Mouse (Mus musculus): Measurements from ENCODE around the gene Cidec. TPM values are rescaled to one million over a fixed set of nuclear protein-coding genes. Genes with fewer than 3 reads are reported as not detected.
A peak's percentile ranks its signal among the peaks of the same experiment; 100 is the strongest.

Gene Cidec
- total RNA-seq, 2 experiments from 2014 or later: not detected

GRCm38 (mm10) chr6:113380480-113380879 lies 55.1 kb downstream of the Cidec start:
- no peak for ATAC-seq (replicated peaks; ENCODE audit: low FRiP score, low TSS enrichment, poor library complexity, severe bottlenecking)

GRCm38 (mm10) chr6:113379246-113379645 lies 56.3 kb downstream of the Cidec start:
- ATAC-seq (replicated peaks; ENCODE audit: low FRiP score, low TSS enrichment, poor library complexity, severe bottlenecking): no peak

- ATAC-seq (replicated peaks; ENCODE audit: low FRiP score, low TSS enrichment, poor library complexity, severe bottlenecking): peak; percentile 82
Measured at GRCm38 (mm10) chr6:113377496-113378385, 57.8 kb downstream of the Cidec start, which contains the start of the genes Tada3 and Arpc4. Tada3 (minus strand) TSS chr6:113377883. Arpc4 (plus strand) TSS chr6:113378115.

DNA sequence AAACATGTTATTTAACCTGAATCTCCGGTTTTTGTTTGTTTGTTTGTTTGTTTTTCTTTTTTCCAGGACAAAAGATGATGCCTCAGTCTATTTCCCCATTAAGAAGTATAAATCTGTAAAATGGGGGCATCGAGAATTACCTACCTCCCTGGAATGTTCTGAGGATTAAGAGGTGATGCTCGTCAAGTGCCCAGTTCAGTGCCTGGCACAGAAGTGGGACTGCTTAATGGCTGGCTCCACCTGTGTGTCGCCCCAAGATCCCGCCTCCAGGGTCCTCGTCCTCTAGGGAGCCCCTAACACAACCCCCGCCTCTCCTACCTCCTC lies 58.4 kb downstream of the Cidec start:
- no peak for ATAC-seq (replicated peaks; ENCODE audit: low FRiP score, low TSS enrichment, poor library complexity, severe bottlenecking)

Other genes with a start within 250 kb of the Cidec start
- gene Lhfpl4, start 240.4 kb downstream of the Cidec start, total RNA-seq (2014; fragmentation: Nextera tagmentation): 0.69 TPM in 1 of 2 replicates, not detected in the other
- gene Lhfpl4, start 240.4 kb downstream of the Cidec start, total RNA-seq (2017): not detected in 2 replicates
- 17.0 and 26.6 TPM in 2 replicates for gene Mtmr14, start 197.9 kb downstream of the Cidec start, total RNA-seq (2014; fragmentation: Nextera tagmentation)
- 13.8 and 21.8 TPM in 2 replicates for gene Mtmr14, start 197.9 kb downstream of the Cidec start, total RNA-seq (2017)
- 0.74 and 0.99 TPM in 2 replicates for gene Cpne9, start 153.5 kb downstream of the Cidec start, total RNA-seq (2014; fragmentation: Nextera tagmentation)
- gene Cpne9, start 153.5 kb downstream of the Cidec start, total RNA-seq (2017): 0.42 TPM in 1 of 2 replicates, not detected in the other
- gene Brpf1, start 128.6 kb downstream of the Cidec start, total RNA-seq (2014; fragmentation: Nextera tagmentation): 45.0 and 53.5 TPM in 2 replicates
- 20.3 and 22.0 TPM in 2 replicates for gene Brpf1, start 128.6 kb downstream of the Cidec start, total RNA-seq (2017)
- gene Ogg1, start 108.8 kb downstream of the Cidec start, total RNA-seq (2014; fragmentation: Nextera tagmentation): 9.9 and 23.7 TPM in 2 replicates
- 3.8 and 9.4 TPM in 2 replicates for gene Ogg1, start 108.8 kb downstream of the Cidec start, total RNA-seq (2017)
- gene Camk1, start 91.8 kb downstream of the Cidec start, total RNA-seq (2014; fragmentation: Nextera tagmentation): 1.2 and 2.2 TPM in 2 replicates
- gene Camk1, start 91.8 kb downstream of the Cidec start, total RNA-seq (2017): 2.9 and 17.8 TPM in 2 replicates
- gene Tada3, start 57.9 kb downstream of the Cidec start, total RNA-seq (2014; fragmentation: Nextera tagmentation): 23.5 and 40.8 TPM in 2 replicates
- gene Tada3, start 57.9 kb downstream of the Cidec start, total RNA-seq (2017): 19.8 and 20.3 TPM in 2 replicates
- 128 and 162 TPM in 2 replicates for gene Arpc4, start 57.6 kb downstream of the Cidec start, total RNA-seq (2014; fragmentation: Nextera tagmentation)
- gene Arpc4, start 57.6 kb downstream of the Cidec start, total RNA-seq (2017): 137 and 152 TPM in 2 replicates
- gene Ttll3, start 46.5 kb downstream of the Cidec start, total RNA-seq (2014; fragmentation: Nextera tagmentation): 2.1 and 7.9 TPM in 2 replicates
- gene Ttll3, start 46.5 kb downstream of the Cidec start, total RNA-seq (2017): 0.50 and 0.80 TPM in 2 replicates
- 13.5 and 14.5 TPM in 2 replicates for gene Rpusd3, start 16.4 kb downstream of the Cidec start, total RNA-seq (2014; fragmentation: Nextera tagmentation)
- 16.8 and 25.1 TPM in 2 replicates for gene Rpusd3, start 16.4 kb downstream of the Cidec start, total RNA-seq (2017)
- 44.8 and 53.4 TPM in 2 replicates for gene Jagn1, start 6.8 kb upstream of the Cidec start, total RNA-seq (2014; fragmentation: Nextera tagmentation)
- gene Jagn1, start 6.8 kb upstream of the Cidec start, total RNA-seq (2017): 29.4 and 50.3 TPM in 2 replicates
- 0.45 TPM in 1 of 2 replicates, not detected in the other for gene Il17re, start 22.7 kb upstream of the Cidec start, total RNA-seq (2014; fragmentation: Nextera tagmentation)
- not detected in 2 replicates for gene Il17re, start 22.7 kb upstream of the Cidec start, total RNA-seq (2017)
- gene Il17rc, start 35.7 kb upstream of the Cidec start, total RNA-seq (2014; fragmentation: Nextera tagmentation): not detected in 2 replicates
- not detected in 2 replicates for gene Il17rc, start 35.7 kb upstream of the Cidec start, total RNA-seq (2017)
- gene Creld1, start 47.5 kb upstream of the Cidec start, total RNA-seq (2014; fragmentation: Nextera tagmentation): 8.0 and 8.8 TPM in 2 replicates
- gene Creld1, start 47.5 kb upstream of the Cidec start, total RNA-seq (2017): 1.6 and 6.1 TPM in 2 replicates
- gene Prrt3, start 66.2 kb upstream of the Cidec start, total RNA-seq (2014; fragmentation: Nextera tagmentation): 0.37 TPM in 1 of 2 replicates, not detected in the other
- not detected in 2 replicates for gene Prrt3, start 66.2 kb upstream of the Cidec start, total RNA-seq (2017)
- gene Emc3, start 95.9 kb upstream of the Cidec start, total RNA-seq (2014; fragmentation: Nextera tagmentation): 49.4 and 61.7 TPM in 2 replicates
- 28.3 and 43.9 TPM in 2 replicates for gene Emc3, start 95.9 kb upstream of the Cidec start, total RNA-seq (2017)
- 35.7 and 47.0 TPM in 2 replicates for gene Fancd2, start 95.9 kb upstream of the Cidec start, total RNA-seq (2014; fragmentation: Nextera tagmentation)
- 31.3 and 43.7 TPM in 2 replicates for gene Fancd2, start 95.9 kb upstream of the Cidec start, total RNA-seq (2017)
- gene Fancd2os, start 165.0 kb upstream of the Cidec start, total RNA-seq (2014; fragmentation: Nextera tagmentation): 0.37 TPM in 1 of 2 replicates, not detected in the other
- gene Fancd2os, start 165.0 kb upstream of the Cidec start, total RNA-seq (2017): not detected in 2 replicates
- gene Brk1, start 169.0 kb upstream of the Cidec start, total RNA-seq (2014; fragmentation: Nextera tagmentation): 136 and 142 TPM in 2 replicates
- 68.2 and 68.8 TPM in 2 replicates for gene Brk1, start 169.0 kb upstream of the Cidec start, total RNA-seq (2017)
- gene Vhl, start 188.2 kb upstream of the Cidec start, total RNA-seq (2014; fragmentation: Nextera tagmentation): 12.5 and 15.2 TPM in 2 replicates
- 7.8 and 8.6 TPM in 2 replicates for gene Vhl, start 188.2 kb upstream of the Cidec start, total RNA-seq (2017)
- 18.6 and 21.6 TPM in 2 replicates for gene Irak2, start 202.7 kb upstream of the Cidec start, total RNA-seq (2014; fragmentation: Nextera tagmentation)
- gene Irak2, start 202.7 kb upstream of the Cidec start, total RNA-seq (2017): 30.4 and 37.3 TPM in 2 replicates